Mouse (Mus musculus) bone marrow, adult 2 months (tissue): ENCODE measurements around the gene Cytl1.

Experiments
- CTCF ChIP-seq: fragments of 200-500 bp; IDR thresholded peaks from 2 replicates; pipeline ENCODE4 v1.5.1; 2011; ENCODE audit warnings: low read length, control low read depth; ENCODE audit not compliant: control insufficient read depth, insufficient read depth
- POLR2A ChIP-seq: fragments of 200-500 bp; IDR thresholded peaks from 2 replicates; pipeline ENCODE4 v1.6.1; 2011; ENCODE audit warnings: low read depth, mild to moderate bottlenecking, control low read depth, low read length, borderline replicate concordance; ENCODE audit not compliant: control insufficient read depth

- TF ChIP-seq POLR2A = no peak
- no peak for TF ChIP-seq CTCF
These were observed 27.2 kb upstream of the Cytl1 start for GRCm38 (mm10) chr5:37708124-37708523.
